In genomic region chr15:8967573-8968228, GRCm38 (mm10) we compare ENCODE assay signal across 9 mouse cellular contexts. TPM values are rescaled to one million over a fixed set of nuclear protein-coding genes. Genes with fewer than 3 reads are reported as not detected.
DNase-seq lines count a peak whose midpoint lies in the region; ATAC-seq lines count a peak whose summit lies in the region.
"Had no signal": no experiment of that assay in that cellular context is flagged by ENCODE, and none has a peak within 500 bp of the region (broad histone marks: within the 10 kb centered on the region; RNA-seq: fewer than 3 reads in every experiment).

TSS of gene Ranbp3l (plus strand) at chr15:8967949.

- H3K27me3 ChIP-seq in hindbrain, embryonic 12.5 days: no peaks in the 10 kb centered on the region
- no peaks in the 10 kb centered on the region for H3K27me3 ChIP-seq in hindbrain, embryonic 10.5 days (ENCODE audit: insufficient read depth, poor library complexity, severe bottlenecking)
- H3K27me3 ChIP-seq in hindbrain, embryonic 14.5 days (ENCODE audit: control insufficient read depth, insufficient read depth, low read length): no peaks in the 10 kb centered on the region
- no peaks in the 10 kb centered on the region for H3K27me3 ChIP-seq in midbrain, embryonic 16.5 days (ENCODE audit: control insufficient read depth, insufficient read depth, low read depth, low read length)

- no peak within 1 kb of the TSS for H3K27ac ChIP-seq in hindbrain, embryonic 12.5 days
- H3K27ac ChIP-seq in hindbrain, embryonic 10.5 days: no peak within 1 kb of the TSS
- no peak within 1 kb of the TSS for H3K27ac ChIP-seq in hindbrain, embryonic 14.5 days
- H3K27ac ChIP-seq in midbrain, embryonic 16.5 days (ENCODE audit: low read length): peak within 1 kb of the TSS; percentile 53

- no peak for DNase-seq in hindbrain, embryonic 10.5 days (ENCODE audit: low spot score)
- peak; percentile 38 for DNase-seq in cerebellum, adult 11-12 months
- DNase-seq in hindbrain, embryonic 14.5 days (ENCODE audit: low spot score): no peak
- peak; percentile 16 to 21 for DNase-seq in left cerebral cortex, postnatal 10 days (ENCODE audit: extremely low spot score in 1 of 2, low spot score in 2 of 2)
- DNase-seq in thymus, postnatal 36 days: no peak
- no peak for DNase-seq in urinary bladder, adult 2 months (ENCODE audit: low spot score)

- no peak for ATAC-seq in hindbrain, embryonic 12.5 days (ENCODE audit: low FRiP score)
- ATAC-seq in hindbrain, embryonic 14.5 days (ENCODE audit: low FRiP score): peak; percentile 48; the same call in 1 of the 2 replicates
- ATAC-seq in midbrain, embryonic 16.5 days: peak; percentile 76

- peaks cover 3% of the 10 kb centered on the region; the same call in 1 of the 2 replicates for H3K4me1 ChIP-seq in hindbrain, embryonic 12.5 days
- no peaks in the 10 kb centered on the region for H3K4me1 ChIP-seq in hindbrain, embryonic 10.5 days (replicated peaks)
- H3K4me1 ChIP-seq in hindbrain, embryonic 14.5 days (replicated peaks; ENCODE audit: control insufficient read depth, insufficient read depth, low read length): no peaks in the 10 kb centered on the region
- peaks cover 6% of the 10 kb centered on the region for H3K4me1 ChIP-seq in midbrain, embryonic 16.5 days (ENCODE audit: control insufficient read depth, insufficient read depth, low read length)

- no peaks in the 10 kb centered on the region for H3K36me3 ChIP-seq in hindbrain, embryonic 12.5 days
- H3K36me3 ChIP-seq in hindbrain, embryonic 10.5 days: no peaks in the 10 kb centered on the region
- no peaks in the 10 kb centered on the region for H3K36me3 ChIP-seq in hindbrain, embryonic 14.5 days (replicated peaks; ENCODE audit: control insufficient read depth, insufficient read depth)
- H3K36me3 ChIP-seq in midbrain, embryonic 16.5 days (ENCODE audit: control insufficient read depth, insufficient read depth, low read length): no peaks in the 10 kb centered on the region

- no peak within 1 kb of the TSS for H3K9ac ChIP-seq in hindbrain, embryonic 12.5 days
- no peak within 1 kb of the TSS for H3K9ac ChIP-seq in hindbrain, embryonic 14.5 days
- peak within 1 kb of the TSS; percentile 30; the same call in 1 of the 2 replicates for H3K9ac ChIP-seq in midbrain, embryonic 16.5 days (ENCODE audit: low read depth, low read length)

- WGBS in hindbrain, embryonic 12.5 days: 69% methylated on average over 18 of the region's 18 CpGs
- 71% methylated on average over 18 of the region's 18 CpGs for WGBS in hindbrain, embryonic 10.5 days
- 65% methylated on average over 18 of the region's 18 CpGs for WGBS in hindbrain, embryonic 14.5 days
- WGBS in midbrain, embryonic 16.5 days: 47% methylated on average over 18 of the region's 18 CpGs

- H3K4me3 ChIP-seq in hindbrain, embryonic 12.5 days: no peak within 1 kb of the TSS
- H3K4me3 ChIP-seq in hindbrain, embryonic 10.5 days: no peak within 1 kb of the TSS
- H3K4me3 ChIP-seq in hindbrain, embryonic 14.5 days (replicated peaks; ENCODE audit: low read length): no peak within 1 kb of the TSS
- H3K4me3 ChIP-seq in midbrain, embryonic 16.5 days (ENCODE audit: low read depth, low read length): peak within 1 kb of the TSS; percentile 25

- H3K4me2 ChIP-seq in hindbrain, embryonic 12.5 days (replicated peaks): peak within 1 kb of the TSS; percentile 20
- peak within 1 kb of the TSS; percentile 25 for H3K4me2 ChIP-seq in hindbrain, embryonic 14.5 days (replicated peaks)
- peak within 1 kb of the TSS; percentile 51 for H3K4me2 ChIP-seq in midbrain, embryonic 16.5 days (ENCODE audit: low read length)

- intact Hi-C loops in left cerebral cortex, postnatal 10 days (cut with DNase I): no loop called here

- no peaks in the 10 kb centered on the region for H3K9me3 ChIP-seq in hindbrain, embryonic 12.5 days (replicated peaks)
- H3K9me3 ChIP-seq in hindbrain, embryonic 10.5 days: no peaks in the 10 kb centered on the region
- H3K9me3 ChIP-seq in hindbrain, embryonic 14.5 days (ENCODE audit: control insufficient read depth, low read length): no peaks in the 10 kb centered on the region
- H3K9me3 ChIP-seq in midbrain, embryonic 16.5 days (replicated peaks; ENCODE audit: control insufficient read depth, low read length, poor library complexity, severe bottlenecking): no peaks in the 10 kb centered on the region

RNA-seq across cellular contexts. Expression of gene Ranbp3l, which starts in this region (rescaled TPM):
- 4.8 and 7.1 TPM in 2 replicates for polyA plus RNA-seq in hindbrain, embryonic 12.5 days (2016; fragmentation: Nextera tagmentation; extraction: Ambion mirVana)
- polyA plus RNA-seq in hindbrain, embryonic 10.5 days (2016; fragmentation: Nextera tagmentation; extraction: Ambion mirVana): 0.07 and 0.12 TPM in 2 replicates
- 8.8 and 15.1 TPM in 2 replicates for polyA plus RNA-seq in hindbrain, embryonic 14.5 days (2014; fragmentation: Nextera tagmentation; extraction: Ambion mirVana)
- 1 to 10 TPM; 5.1 to 9.5 TPM for total RNA-seq in left cerebral cortex, postnatal 10 days (2021)
- polyA plus RNA-seq in midbrain, embryonic 16.5 days (2015; fragmentation: Nextera tagmentation; extraction: Ambion mirVana): 10.2 and 11.2 TPM in 2 replicates
- polyA plus RNA-seq in urinary bladder, adult 2 months (2012; rRNA removed): 0.44 and 0.45 TPM in 2 replicates
- total RNA-seq: hematopoietic stem cell, adult 5-6 weeks had no signal

Comparison
In these comparisons a context has a peak if more than half of its experiments do, and no peak if none do; other contexts are left out.
1. DNase-seq: peak in cerebellum, adult 11-12 months (single experiment) and left cerebral cortex, postnatal 10 days (2 of 2); none in hindbrain, embryonic 10.5 days (single experiment), hindbrain, embryonic 14.5 days (single experiment), thymus, postnatal 36 days (0 of 2) and urinary bladder, adult 2 months (single experiment).
2. Peak in every context shown above with its lines, with median percentiles within 50 percentile points of each other: H3K4me2 ChIP-seq.